Mouse (Mus musculus) thymus, adult 2 months (tissue): ENCODE results near the gene Cdx2. TPM values are rescaled to one million over a fixed set of nuclear protein-coding genes. Genes with fewer than 3 reads are reported as not detected.
A peak's percentile ranks its signal among the peaks of the same experiment; 100 is the strongest.

Experiments used
- DNase-seq: peaks from one replicate; pipeline ENCODE4 v3.0.0; 2021
- H3K27ac ChIP-seq: fragments of 200-500 bp; 2 replicates; pipeline ENCODE4 v1.5.1; 2012; ENCODE audit warnings: low read length, control low read depth; ENCODE audit not compliant: control insufficient read depth, insufficient read depth
- H3K27me3 ChIP-seq: fragments of 200-500 bp; 2 replicates; pipeline ENCODE4 v1.6.1; 2012; ENCODE audit warnings: mild to moderate bottlenecking, low read length, moderate library complexity, mixed read lengths; ENCODE audit not compliant: control insufficient read depth, insufficient read depth
- H3K36me3 ChIP-seq: fragments of 200-500 bp; 2 replicates; pipeline ENCODE4 v1.6.1; 2012; ENCODE audit warnings: mild to moderate bottlenecking, low read length, moderate library complexity; ENCODE audit not compliant: control insufficient read depth, insufficient read depth
- H3K4me1 ChIP-seq: fragments of 200-500 bp; replicated peaks from 2 replicates; pipeline ENCODE4 v1.6.1; 2012; ENCODE audit warnings: low read length; ENCODE audit not compliant: control insufficient read depth, insufficient read depth
- H3K4me3 ChIP-seq: fragments of 200-500 bp; 2 replicates; pipeline ENCODE4 v1.5.1; 2012; ENCODE audit warnings: mild to moderate bottlenecking, low read length, control low read depth, moderate library complexity; ENCODE audit not compliant: control insufficient read depth, insufficient read depth
- CTCF ChIP-seq: fragments of 200-500 bp; IDR thresholded peaks from 2 replicates; pipeline ENCODE4 v1.5.1; 2012; ENCODE audit warnings: mild to moderate bottlenecking, control low read depth, low read length, moderate library complexity, borderline replicate concordance; ENCODE audit not compliant: control insufficient read depth, poor library complexity, insufficient read depth; ENCODE audit errors: extremely low read depth
- POLR2A ChIP-seq: fragments of 200-500 bp; IDR thresholded peaks from 2 replicates; pipeline ENCODE4 v1.6.1; 2012; ENCODE audit warnings: mild to moderate bottlenecking, low read length, control low read depth, moderate library complexity; ENCODE audit not compliant: control insufficient read depth, poor library complexity, insufficient read depth; ENCODE audit errors: extremely low read depth
- WGBS: fragments of 180-500 bp; shearing (Covaris S2); methylation state at CpG from one replicate; pipeline ENCODE4 v1.1.7; 2018; 5-methylcytosine and 5-hydroxymethylcytosine counted together
- polyA plus RNA-seq: library from polyadenylated mRNA; depleted of rRNA; stranded (reverse); fragments of >200 nt; gene quantifications from 2 replicates; pipeline ENCODE4 v1.2.3, GENCODE M21; 2012

The Cdx2 gene
- polyA plus RNA-seq, 1 experiment: 0.32 TPM

- TF ChIP-seq POLR2A (no peak), CTCF (no peak)
- 74% methylated on average over 5 of the region's 5 CpGs for WGBS
- Histone ChIP-seq H3K4me3 (no peak overlapping the region), H3K27me3 (peaks cover 25% of the 10 kb centered on the region), H3K4me1 (no peaks in the 10 kb centered on the region), H3K36me3 (no peaks in the 10 kb centered on the region), H3K27ac (no peak overlapping the region)
- DNase-seq: no peak
Observed at GRCm38 (mm10) chr5:147297249-147297648, 9.8 kb downstream of the Cdx2 start.

GRCm38 (mm10) chr5:147294121-147294520 lies 12.9 kb downstream of the Cdx2 start:
- WGBS: 18% methylated on average over 20 of the region's 20 CpGs
- peak; percentile 19 for DNase-seq
- Histone ChIP-seq H3K4me1 (no peaks in the 10 kb centered on the region), H3K4me3 (no peak overlapping the region), H3K27me3 (no peaks in the 10 kb centered on the region; the same call in 1 of the 2 replicates), H3K36me3 (no peaks in the 10 kb centered on the region), H3K27ac (no peak overlapping the region)
- TF ChIP-seq POLR2A (no peak), CTCF (no peak)

DNA sequence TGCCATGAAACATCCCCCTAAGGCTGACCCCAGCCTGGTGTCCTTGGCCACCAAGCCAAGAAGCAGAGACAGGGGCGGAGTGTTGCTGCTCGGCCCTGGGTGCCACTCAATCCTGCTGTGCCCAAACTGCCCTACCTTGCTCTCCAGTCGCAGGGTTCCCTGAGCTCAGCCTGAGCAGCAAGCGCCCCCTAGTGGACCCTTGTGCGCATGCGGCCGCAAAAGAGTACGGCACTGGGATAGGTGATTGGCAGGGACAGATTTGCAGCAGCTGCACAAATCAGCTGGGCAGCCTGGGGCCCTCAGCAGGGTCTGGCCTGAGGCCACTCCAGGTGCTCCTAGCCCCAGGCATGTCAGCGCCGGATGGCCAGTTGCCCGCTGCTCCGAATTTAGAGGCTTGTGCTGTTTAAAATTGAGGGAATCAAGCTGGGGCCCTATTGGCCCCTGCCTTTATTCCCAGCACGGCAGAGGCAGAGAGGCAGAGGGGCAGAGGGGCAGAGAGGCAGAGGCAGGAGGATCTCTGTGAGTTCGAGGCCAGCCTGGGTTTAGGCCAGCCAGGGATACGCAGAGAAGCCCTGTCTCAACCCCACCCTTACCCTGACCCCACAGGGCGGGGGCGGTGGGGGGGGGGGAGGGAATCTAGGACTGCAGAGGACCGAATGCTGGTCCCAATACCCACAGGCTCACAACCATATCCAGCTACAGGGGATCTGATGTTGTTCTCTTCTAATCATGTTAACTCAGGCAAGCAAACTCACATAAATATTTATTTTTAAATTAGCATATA lies 13.8 kb downstream of the Cdx2 start:
- TF ChIP-seq CTCF: peak; percentile 95
- no peak for TF ChIP-seq POLR2A

GRCm38 (mm10) chr5:147292506-147293120 lies 14.5 kb downstream of the Cdx2 start:
- no peaks in the 10 kb centered on the region for H3K36me3 ChIP-seq
- no peaks in the 10 kb centered on the region; the same call in 1 of the 2 replicates for H3K27me3 ChIP-seq
- no peak overlapping the region for H3K4me3 ChIP-seq
- no peaks in the 10 kb centered on the region for H3K4me1 ChIP-seq
- no peak for DNase-seq
- TF ChIP-seq CTCF: no peak
- no peak for TF ChIP-seq POLR2A
- H3K27ac ChIP-seq: no peak overlapping the region
- WGBS: 31% methylated on average over 13 of the region's 13 CpGs

More for the DNA sequence above, 13.8 kb downstream of the Cdx2 start:
- DNase-seq: peak; percentile 61
- no peaks in the 10 kb centered on the region for H3K36me3 ChIP-seq
- H3K4me3 ChIP-seq: no peak overlapping the region
- H3K27me3 ChIP-seq: no peaks in the 10 kb centered on the region; the same call in 1 of the 2 replicates
- H3K4me1 ChIP-seq: no peaks in the 10 kb centered on the region
- H3K27ac ChIP-seq: no peak overlapping the region
- 25% methylated on average over 18 of the region's 18 CpGs for WGBS

DNA sequence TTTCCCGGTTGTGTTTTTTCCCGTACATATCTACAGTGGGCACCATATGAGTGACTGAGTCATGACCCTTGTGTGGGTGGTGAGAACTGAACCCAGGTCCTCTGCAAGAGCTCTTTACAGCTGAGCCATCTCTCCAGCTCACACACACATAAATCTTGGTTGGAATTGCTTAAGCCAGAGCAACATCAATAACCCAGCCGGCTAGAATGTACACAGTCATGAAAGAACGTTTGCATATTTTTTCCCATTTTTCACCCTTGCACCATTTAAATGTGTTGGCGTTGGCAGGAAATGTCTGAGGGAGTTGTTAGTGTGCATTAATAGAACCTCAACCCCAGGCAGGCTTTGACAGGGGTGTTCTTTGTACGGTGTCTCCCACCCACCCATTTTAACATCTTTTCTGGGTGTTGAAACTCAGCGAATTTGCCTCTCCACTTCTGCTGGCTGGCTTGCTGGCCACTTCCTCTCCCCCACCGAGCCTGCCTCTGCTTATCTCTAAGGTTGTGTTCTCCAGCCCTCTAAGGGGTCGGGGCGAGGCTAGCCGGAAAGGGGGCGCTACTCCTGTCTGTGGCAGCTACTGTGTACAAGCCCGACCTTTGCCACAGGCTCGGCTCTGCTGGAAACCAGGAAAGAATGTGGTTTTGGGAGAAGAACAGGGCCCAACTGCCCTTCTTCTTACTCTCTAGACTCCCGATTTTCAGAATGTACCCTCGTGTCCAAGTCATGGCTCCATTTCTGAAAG lies 15.1 kb downstream of the Cdx2 start:
- no peak for DNase-seq
- no peaks in the 10 kb centered on the region for H3K36me3 ChIP-seq
- no peak overlapping the region for H3K27ac ChIP-seq
- TF ChIP-seq POLR2A: no peak
- H3K27me3 ChIP-seq: no peaks in the 10 kb centered on the region; the same call in 1 of the 2 replicates
- H3K4me3 ChIP-seq: no peak overlapping the region
- WGBS: 11% methylated on average over 16 of the region's 16 CpGs
- H3K4me1 ChIP-seq: no peaks in the 10 kb centered on the region

GRCm38 (mm10) chr5:147284365-147284764 lies 22.7 kb downstream of the Cdx2 start:
- TF ChIP-seq CTCF (no peak), POLR2A (no peak)
- Histone ChIP-seq H3K27ac (no peak overlapping the region), H3K27me3 (no peaks in the 10 kb centered on the region), H3K4me1 (no peaks in the 10 kb centered on the region), H3K36me3 (no peaks in the 10 kb centered on the region), H3K4me3 (no peak overlapping the region)
- DNase-seq: no peak
- WGBS: 74% methylated on average over 4 of the region's 4 CpGs
